Mouse (Mus musculus): ENCODE data around the gene Ttc9. TPM values are rescaled to one million over a fixed set of nuclear protein-coding genes. Genes with fewer than 3 reads are reported as not detected.

The Ttc9 gene
- polyA plus RNA-seq, 1 experiment: 31.2 TPM

DNA sequence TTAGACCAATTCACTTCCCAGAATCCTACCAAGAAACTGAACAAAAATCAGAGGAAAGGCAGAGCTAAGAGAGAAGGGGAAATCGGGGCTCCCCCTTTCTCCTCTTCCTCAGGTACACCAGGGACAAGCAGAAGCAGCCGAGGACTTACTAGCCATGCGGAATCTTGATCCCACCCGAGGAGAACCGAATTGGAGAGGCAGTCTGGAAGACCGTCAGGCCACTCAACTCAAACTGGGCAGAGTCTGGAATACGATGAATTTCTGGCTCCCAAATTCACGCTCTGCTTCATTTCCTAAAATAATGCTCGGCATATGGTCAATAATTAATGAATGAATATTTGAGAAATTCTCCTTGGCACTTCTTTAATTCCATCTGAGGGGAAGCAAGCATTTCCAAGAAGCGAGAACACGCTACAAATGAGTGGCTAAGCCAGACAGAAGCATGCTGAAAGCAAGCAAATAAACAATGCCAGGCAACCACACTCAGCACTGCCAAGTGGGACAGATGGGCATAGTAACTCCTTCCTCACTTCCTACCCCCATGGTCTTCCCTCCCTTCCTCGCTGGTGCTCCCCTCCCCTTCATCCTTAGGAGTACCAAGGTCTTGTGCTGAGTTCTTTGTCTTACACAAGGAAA is 4.7 kb upstream of the Ttc9 start:
- Histone ChIP-seq H3K36me3 (ENCODE audit: control insufficient read depth, insufficient read depth) (no peaks in the 10 kb centered on the region), H3K27me3 (ENCODE audit: control insufficient read depth, insufficient read depth, insufficient read length) (no peaks in the 10 kb centered on the region), H3K4me2 (ENCODE audit: low read depth) (no peak overlapping the region), H3ac (ENCODE audit: control insufficient read depth, insufficient read length) (no peak overlapping the region), H3K79me2 (ENCODE audit: control insufficient read depth, insufficient read depth) (no peaks in the 10 kb centered on the region), H3K4me3 (no peak overlapping the region)
- TF ChIP-seq TCF3 (IDR thresholded peaks at IDR 0.05; ENCODE audit: insufficient read length, low read depth): no peak
- no peak for TF ChIP-seq MYOD1 (IDR thresholded peaks at IDR 0.05; ENCODE audit: control insufficient read depth in 1 of 3, insufficient read length in 2 of 3, low read depth in 2 of 3)
- no peak for TF ChIP-seq USF1 (IDR thresholded peaks at IDR 0.05; ENCODE audit: low read depth)
- TF ChIP-seq E2F4 (IDR thresholded peaks at IDR 0.05; ENCODE audit: insufficient read depth): no peak
- TF ChIP-seq CEBPB (IDR thresholded peaks at IDR 0.05; ENCODE audit: insufficient read depth, poor library complexity, severe bottlenecking): no peak
- TF ChIP-seq MAX (IDR thresholded peaks at IDR 0.05; ENCODE audit: low read depth): no peak

DNA sequence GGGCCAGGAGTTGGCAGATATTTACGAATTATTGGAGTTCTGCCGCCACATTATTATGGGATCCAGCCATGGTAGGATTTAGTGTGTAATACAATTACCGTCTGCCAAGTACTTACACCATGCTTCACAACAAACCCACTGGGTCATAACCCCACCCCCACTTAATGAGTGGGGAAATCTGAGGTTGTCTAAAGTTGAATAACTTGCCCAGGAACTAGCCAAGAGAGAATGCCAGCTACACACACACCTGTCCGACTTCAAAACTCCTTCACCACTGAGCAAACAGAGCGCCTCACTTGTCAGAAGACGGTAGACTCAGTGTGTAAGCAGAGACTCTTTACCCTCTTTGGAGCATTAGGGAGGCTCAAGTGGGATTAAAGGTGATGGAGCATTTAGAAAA is 3.6 kb upstream of the Ttc9 start:
- H3K4me3 ChIP-seq: no peak overlapping the region
- H3K79me2 ChIP-seq (ENCODE audit: control insufficient read depth, insufficient read depth): peaks cover 4% of the 10 kb centered on the region
- no peak for TF ChIP-seq POLR2AphosphoS2 (IDR thresholded peaks at IDR 0.05; ENCODE audit: insufficient read length, low read depth)
- no peak for TF ChIP-seq TCF12 (IDR thresholded peaks at IDR 0.05; ENCODE audit: insufficient read depth, poor library complexity, severe bottlenecking)
- TF ChIP-seq USF1 (IDR thresholded peaks at IDR 0.05; ENCODE audit: low read depth): no peak
- no peak for TF ChIP-seq MYOG (IDR thresholded peaks at IDR 0.05; ENCODE audit: control insufficient read depth in 1 of 3, insufficient read depth in 1 of 3, insufficient read length in 2 of 3, low read depth in 2 of 3)
- TF ChIP-seq TCF3 (IDR thresholded peaks at IDR 0.05; ENCODE audit: insufficient read length, low read depth): no peak
- no peak for TF ChIP-seq CEBPB (IDR thresholded peaks at IDR 0.05; ENCODE audit: insufficient read depth, poor library complexity, severe bottlenecking)
- no peak for TF ChIP-seq POLR2A (IDR thresholded peaks at IDR 0.05; ENCODE audit: insufficient read length, low read depth)
- TF ChIP-seq SRF (IDR thresholded peaks at IDR 0.05; ENCODE audit: control insufficient read depth, insufficient read length, low read depth): no peak
- TF ChIP-seq MYOD1 (IDR thresholded peaks at IDR 0.05; ENCODE audit: control insufficient read depth in 1 of 3, insufficient read length in 2 of 3, low read depth in 2 of 3): no peak
- no peak for TF ChIP-seq MAX (IDR thresholded peaks at IDR 0.05; ENCODE audit: low read depth)
- no peak for TF ChIP-seq E2F4 (IDR thresholded peaks at IDR 0.05; ENCODE audit: insufficient read depth)
- TF ChIP-seq REST (IDR thresholded peaks at IDR 0.05; ENCODE audit: insufficient read depth, insufficient read length): no peak
- H3K27me3 ChIP-seq (ENCODE audit: control insufficient read depth, insufficient read depth, insufficient read length): no peaks in the 10 kb centered on the region
- no peak overlapping the region for H3ac ChIP-seq (ENCODE audit: control insufficient read depth, insufficient read length)
- no peaks in the 10 kb centered on the region for H3K36me3 ChIP-seq (ENCODE audit: control insufficient read depth, insufficient read depth)
- H3K4me2 ChIP-seq (ENCODE audit: low read depth): no peak overlapping the region

DNA sequence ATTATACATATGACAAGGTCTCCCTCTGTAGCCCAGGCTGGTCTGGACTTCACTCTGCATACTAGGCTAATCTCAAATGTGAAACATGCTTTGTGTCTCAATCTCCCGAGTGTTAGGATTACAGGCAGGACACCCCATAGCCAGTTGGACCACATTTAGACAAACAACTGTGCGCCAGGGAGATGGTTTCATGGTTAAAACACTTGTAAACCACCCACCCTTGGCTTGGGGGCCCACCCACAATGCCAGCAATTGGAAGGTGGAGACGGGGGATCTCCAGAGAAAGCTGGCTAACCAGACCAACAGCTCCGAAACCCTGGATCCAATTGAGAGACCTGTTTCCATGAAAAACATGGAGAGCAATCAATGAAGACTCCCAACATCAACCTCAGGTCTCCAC is 3.0 kb upstream of the Ttc9 start:
- H3K4me2 ChIP-seq (ENCODE audit: low read depth): no peak overlapping the region
- TF ChIP-seq MYOD1 (IDR thresholded peaks at IDR 0.05; ENCODE audit: control insufficient read depth in 1 of 3, insufficient read length in 2 of 3, low read depth in 2 of 3) (no peak), POLR2AphosphoS2 (IDR thresholded peaks at IDR 0.05; ENCODE audit: insufficient read length, low read depth) (no peak), POLR2A (IDR thresholded peaks at IDR 0.05; ENCODE audit: insufficient read length, low read depth) (no peak), MYOG (IDR thresholded peaks at IDR 0.05; ENCODE audit: control insufficient read depth in 1 of 3, insufficient read depth in 1 of 3, insufficient read length in 2 of 3, low read depth in 2 of 3) (no peak), USF1 (IDR thresholded peaks at IDR 0.05; ENCODE audit: low read depth) (no peak), TCF3 (IDR thresholded peaks at IDR 0.05; ENCODE audit: insufficient read length, low read depth) (no peak), REST (IDR thresholded peaks at IDR 0.05; ENCODE audit: insufficient read depth, insufficient read length) (no peak), TCF12 (IDR thresholded peaks at IDR 0.05; ENCODE audit: insufficient read depth, poor library complexity, severe bottlenecking) (no peak), E2F4 (IDR thresholded peaks at IDR 0.05; ENCODE audit: insufficient read depth) (no peak), CEBPB (IDR thresholded peaks at IDR 0.05; ENCODE audit: insufficient read depth, poor library complexity, severe bottlenecking) (no peak), SRF (IDR thresholded peaks at IDR 0.05; ENCODE audit: control insufficient read depth, insufficient read length, low read depth) (no peak), MAX (IDR thresholded peaks at IDR 0.05; ENCODE audit: low read depth) (no peak)
- no peak overlapping the region for H3K4me3 ChIP-seq
- no peaks in the 10 kb centered on the region for H3K27me3 ChIP-seq (ENCODE audit: control insufficient read depth, insufficient read depth, insufficient read length)
- peaks cover 11% of the 10 kb centered on the region for H3K79me2 ChIP-seq (ENCODE audit: control insufficient read depth, insufficient read depth)
- no peak overlapping the region for H3ac ChIP-seq (ENCODE audit: control insufficient read depth, insufficient read length)
- no peaks in the 10 kb centered on the region for H3K36me3 ChIP-seq (ENCODE audit: control insufficient read depth, insufficient read depth)

DNA sequence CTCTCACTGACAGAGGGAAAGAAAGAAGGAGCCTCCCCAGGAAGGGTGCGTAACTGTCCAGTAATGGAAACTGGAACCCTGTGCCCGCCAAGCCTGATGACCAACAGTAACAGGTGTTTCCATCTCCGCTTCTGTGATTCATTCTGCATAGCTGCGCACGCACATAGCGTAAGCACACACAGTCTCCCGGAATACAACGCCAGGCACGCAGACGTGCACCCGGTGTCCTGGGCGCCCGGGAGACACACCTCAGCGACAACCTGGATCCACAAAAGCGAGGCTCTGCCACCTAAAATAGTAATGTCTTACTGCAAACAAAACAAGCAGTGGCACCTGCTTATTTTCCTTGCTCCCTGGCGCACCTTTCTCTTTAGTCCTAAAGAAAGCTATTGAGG is 532 bp upstream of the Ttc9 start:
- Histone ChIP-seq H3K4me3 (peak overlapping the region; percentile 75), H3K27me3 (ENCODE audit: control insufficient read depth, insufficient read depth, insufficient read length) (no peaks in the 10 kb centered on the region), H3K79me2 (ENCODE audit: control insufficient read depth, insufficient read depth) (peaks cover 33% of the 10 kb centered on the region), H3K36me3 (ENCODE audit: control insufficient read depth, insufficient read depth) (no peaks in the 10 kb centered on the region), H3ac (ENCODE audit: control insufficient read depth, insufficient read length) (peak overlapping the region; percentile 60), H3K4me2 (ENCODE audit: low read depth) (peak overlapping the region; percentile 77)
- TF ChIP-seq MYOG (IDR thresholded peaks at IDR 0.05; ENCODE audit: control insufficient read depth in 1 of 3, insufficient read depth in 1 of 3, insufficient read length in 2 of 3, low read depth in 2 of 3) (peak; percentile 40 to 88 (median 66)), POLR2A (IDR thresholded peaks at IDR 0.05; ENCODE audit: insufficient read length, low read depth) (peak; percentile 69), REST (IDR thresholded peaks at IDR 0.05; ENCODE audit: insufficient read depth, insufficient read length) (no peak), SRF (IDR thresholded peaks at IDR 0.05; ENCODE audit: control insufficient read depth, insufficient read length, low read depth) (no peak), POLR2AphosphoS2 (IDR thresholded peaks at IDR 0.05; ENCODE audit: insufficient read length, low read depth) (peak; percentile 48), MAX (IDR thresholded peaks at IDR 0.05; ENCODE audit: low read depth) (no peak), TCF12 (IDR thresholded peaks at IDR 0.05; ENCODE audit: insufficient read depth, poor library complexity, severe bottlenecking) (peak; percentile 73), CEBPB (IDR thresholded peaks at IDR 0.05; ENCODE audit: insufficient read depth, poor library complexity, severe bottlenecking) (no peak), E2F4 (IDR thresholded peaks at IDR 0.05; ENCODE audit: insufficient read depth) (no peak), TCF3 (IDR thresholded peaks at IDR 0.05; ENCODE audit: insufficient read length, low read depth) (peak; percentile 48), MYOD1 (IDR thresholded peaks at IDR 0.05; ENCODE audit: control insufficient read depth in 1 of 3, insufficient read length in 2 of 3, low read depth in 2 of 3) (peak; percentile 96 to 100 (median 100)), USF1 (IDR thresholded peaks at IDR 0.05; ENCODE audit: low read depth) (no peak)
